Mouse (Mus musculus) ES-E14 (cell line): Measurements from ENCODE around the gene Zmym3. TPM values are rescaled to one million over a fixed set of nuclear protein-coding genes. Genes with fewer than 3 reads are reported as not detected.

Experiments used
- DNase-seq: peaks from one replicate; pipeline ENCODE4 v3.0.0-alpha.2; 2013; ENCODE audit warnings: low read depth, low spot score
- H3K27ac ChIP-seq: 2 replicates; pipeline ENCODE4 v1.5.1; 2012; ENCODE audit warnings: low read depth, mild to moderate bottlenecking, low read length, moderate library complexity, mixed read lengths; ENCODE audit not compliant: poor library complexity, insufficient read depth, severe bottlenecking
- H3K36me3 ChIP-seq: 2 replicates; pipeline ENCODE4 v1.6.1; 2012; ENCODE audit warnings: mild to moderate bottlenecking, low read length, moderate library complexity, mixed read lengths; ENCODE audit not compliant: control insufficient read depth, poor library complexity, insufficient read depth, severe bottlenecking
- H3K4me1 ChIP-seq, 2 experiments: fragments of 150-350 bp in 1 of 2; sonication (generic) in 1 of 2; 2 replicates each; pipeline ENCODE4 v1.6.1; 2012; ENCODE audit warnings: low read length in 2 of 2, mild to moderate bottlenecking in 1 of 2, mixed read lengths in 1 of 2; ENCODE audit not compliant: control insufficient read depth in 2 of 2, insufficient read depth in 2 of 2, poor library complexity in 1 of 2
- H3K4me3 ChIP-seq, 2 experiments: fragments of 150-350 bp in 1 of 2; sonication (generic) in 1 of 2; 2 replicates each; pipeline ENCODE4 v1.5.1; 2012; ENCODE audit warnings: low read length in 2 of 2, low read depth in 1 of 2, mild to moderate bottlenecking in 1 of 2, mixed read lengths in 1 of 2; ENCODE audit not compliant: insufficient read depth in 1 of 2, poor library complexity in 1 of 2, severe bottlenecking in 1 of 2
- H3K9ac ChIP-seq: 2 replicates; pipeline ENCODE4 v1.6.1; 2012; ENCODE audit warnings: low read depth, mild to moderate bottlenecking, low read length, mixed read lengths; ENCODE audit not compliant: poor library complexity, insufficient read depth, severe bottlenecking
- H3K9me3 ChIP-seq: fragments of 150-350 bp; sonication (generic); 2 replicates; pipeline ENCODE4 v1.6.1; 2012; ENCODE audit warnings: low read depth, mild to moderate bottlenecking, low read length; ENCODE audit not compliant: control insufficient read depth, insufficient read depth
- CHD2 ChIP-seq: IDR thresholded peaks from 2 replicates; pipeline ENCODE4 v1.6.1; 2014; ENCODE audit warnings: mild to moderate bottlenecking, low read depth, low read length, inconsistent platforms
- HCFC1 ChIP-seq: IDR thresholded peaks from 2 replicates; pipeline ENCODE4 v1.6.1; 2012; ENCODE audit warnings: low read length, inconsistent platforms, borderline replicate concordance; ENCODE audit not compliant: insufficient read depth
- MAFK ChIP-seq: IDR thresholded peaks from 2 replicates; pipeline ENCODE4 v1.6.1; 2014; ENCODE audit warnings: mild to moderate bottlenecking, low read depth, low read length, inconsistent platforms; ENCODE audit not compliant: insufficient read depth
- ZC3H11A ChIP-seq: IDR thresholded peaks from 2 replicates; pipeline ENCODE4 v1.6.1; 2012; ENCODE audit warnings: low read depth, mild to moderate bottlenecking, inconsistent platforms, low read length, borderline replicate concordance
- ZNF384 ChIP-seq: IDR thresholded peaks from 2 replicates; pipeline ENCODE4 v1.6.1; 2012; ENCODE audit warnings: low read depth, low read length, inconsistent platforms
- in situ Hi-C, 2 experiments: fragments of 600-800 bp; cut with MboI; formaldehyde crosslinking; loops; one replicate each; pipeline ENCODE4 v1.15.1; 2025; ENCODE audit warnings: low sequenced_read_pairs in 2 of 2, inconsistent platforms in 1 of 2; ENCODE audit not compliant: unreplicated experiment in 2 of 2
- total RNA-seq: library from RNA; depleted of rRNA; stranded (reverse); fragments of 300-350 nt; gene quantifications from 2 replicates; pipeline ENCODE4 v1.2.3, GENCODE M21; 2012; rRNA removed

Zmym3 gene
- 53.9 and 62.5 TPM in 2 replicates for total RNA-seq

GRCm38 (mm10) chrX:101420700-101421095 is at the start of gene Zmym3:
Gene Zmym3, minus strand, starts transcription at chrX:101420849.
- peaks cover 0 to 3% of the 10 kb centered on the region in 2 experiments; a peak in 1 of 4 replicates for H3K4me1 ChIP-seq
- no peaks in the 10 kb centered on the region for H3K9me3 ChIP-seq
- peaks cover 4% of the 10 kb centered on the region; the same call in 1 of the 2 replicates for H3K36me3 ChIP-seq
- peak within 1 kb of the TSS; percentile 56; the same call in 1 of the 2 replicates for H3K27ac ChIP-seq
- no peak for TF ChIP-seq CHD2
- no peak for TF ChIP-seq ZNF384
- TF ChIP-seq ZC3H11A = no peak
- no peak for TF ChIP-seq HCFC1
- no peak for TF ChIP-seq MAFK
- peak within 1 kb of the TSS; percentile 81 for H3K9ac ChIP-seq
- no peak for DNase-seq
- in situ Hi-C loops = no loop called here
- H3K4me3 ChIP-seq = peak within 1 kb of the TSS; percentile 78 to 90

- in situ Hi-C loops = no loop called here
- Histone ChIP-seq H3K4me1 (no peaks in the 10 kb centered on the region), H3K27ac (no peak overlapping the region), H3K4me3 (no peak overlapping the region), H3K36me3 (peaks cover 9% of the 10 kb centered on the region), H3K9me3 (no peaks in the 10 kb centered on the region), H3K9ac (no peak overlapping the region)
- TF ChIP-seq MAFK = no peak
- no peak for TF ChIP-seq HCFC1
- no peak for TF ChIP-seq ZNF384
- no peak for TF ChIP-seq CHD2
- no peak for TF ChIP-seq ZC3H11A
- no peak for DNase-seq
Measured at GRCm38 (mm10) chrX:101451591-101451990, 30.9 kb upstream of the Zmym3 start.

- Histone ChIP-seq H3K27ac (no peak overlapping the region), H3K4me1 (no peaks in the 10 kb centered on the region), H3K9ac (no peak overlapping the region), H3K9me3 (no peaks in the 10 kb centered on the region), H3K4me3 (no peak overlapping the region), H3K36me3 (peaks cover 11% of the 10 kb centered on the region)
- no peak for TF ChIP-seq CHD2
- DNase-seq = no peak
- in situ Hi-C loops = no loop called here
Measured at GRCm38 (mm10) chrX:101451147-101451546, 30.5 kb upstream of the Zmym3 start.

- H3K4me1 ChIP-seq = no peaks in the 10 kb centered on the region
- peaks cover 16% of the 10 kb centered on the region for H3K36me3 ChIP-seq
- DNase-seq = no peak
- H3K4me3 ChIP-seq = no peak within 1 kb of the TSS
- no peak for TF ChIP-seq ZNF384
- TF ChIP-seq ZC3H11A = no peak
- no peak for TF ChIP-seq MAFK
- H3K9me3 ChIP-seq = no peaks in the 10 kb centered on the region
- no peak within 1 kb of the TSS for H3K27ac ChIP-seq
- in situ Hi-C loops = loop anchor here in 1 of 2 experiments (10.0 kb wide), 1 partner anchor 206 kb away; no protein-coding TSS in a partner anchor
- no peak within 1 kb of the TSS for H3K9ac ChIP-seq
Measured at GRCm38 (mm10) chrX:101448886-101449475, 28.3 kb upstream of the Zmym3 start, which contains the start of gene Itgb1bp2. Gene Itgb1bp2, plus strand, starts transcription at chrX:101449088.

GRCm38 (mm10) chrX:101429976-101430375 is 9.3 kb upstream of the Zmym3 start:
- Histone ChIP-seq H3K36me3 (peaks cover 4% of the 10 kb centered on the region), H3K9ac (peak overlapping the region; percentile 81), H3K27ac (peak overlapping the region; percentile 89), H3K4me1 (no peaks in the 10 kb centered on the region; a peak in 1 of 4 replicates), H3K4me3 (peak overlapping the region; percentile 91 to 95), H3K9me3 (no peaks in the 10 kb centered on the region)
- no peak for TF ChIP-seq ZC3H11A
- no peak for TF ChIP-seq MAFK
- TF ChIP-seq HCFC1 = no peak
- no peak for TF ChIP-seq ZNF384
- no peak for TF ChIP-seq CHD2
- in situ Hi-C loops = no loop called here
- DNase-seq = no peak
